ENCODE assay signal across 27 mouse cellular contexts in genomic region chr5:18564246-18564645, GRCm38 (mm10).
"Had no signal": no experiment of that assay in that cellular context is flagged by ENCODE, and none has a peak within 500 bp of the region (broad histone marks: within the 10 kb centered on the region; RNA-seq: fewer than 3 reads in every experiment).

No protein-coding gene starts in this region.

- H3K27me3 ChIP-seq: embryonic facial prominence, embryonic 12.5 days; embryonic facial prominence, embryonic 13.5 days; embryonic facial prominence, embryonic 15.5 days; forebrain, embryonic 12.5 days; forebrain, embryonic 13.5 days; forebrain, embryonic 15.5 days had no signal

- H3K9me3 ChIP-seq: embryonic facial prominence, embryonic 10.5 days; embryonic facial prominence, embryonic 12.5 days; embryonic facial prominence, embryonic 13.5 days; embryonic facial prominence, embryonic 15.5 days; forebrain, embryonic 10.5 days; forebrain, embryonic 12.5 days; forebrain, embryonic 13.5 days; forebrain, embryonic 15.5 days; heart, embryonic 10.5 days had no signal

- H3K9ac ChIP-seq: embryonic facial prominence, embryonic 12.5 days; embryonic facial prominence, embryonic 13.5 days; embryonic facial prominence, embryonic 15.5 days; forebrain, embryonic 12.5 days; forebrain, embryonic 13.5 days; forebrain, embryonic 15.5 days; forebrain, postnatal 0 days had no signal

- H3K36me3 ChIP-seq: embryonic facial prominence, embryonic 10.5 days; embryonic facial prominence, embryonic 12.5 days; embryonic facial prominence, embryonic 13.5 days; embryonic facial prominence, embryonic 15.5 days; forebrain, embryonic 10.5 days; forebrain, embryonic 12.5 days; forebrain, embryonic 15.5 days; heart, embryonic 10.5 days had no signal

- H3K27ac ChIP-seq: embryonic facial prominence, embryonic 10.5 days; embryonic facial prominence, embryonic 12.5 days; embryonic facial prominence, embryonic 13.5 days; embryonic facial prominence, embryonic 15.5 days; forebrain, embryonic 10.5 days; forebrain, embryonic 12.5 days; forebrain, embryonic 13.5 days; forebrain, embryonic 15.5 days; gastrocnemius, adult 2 months; heart, adult 2 months; heart, embryonic 10.5 days had no signal

- H3K4me3 ChIP-seq: embryonic facial prominence, embryonic 10.5 days; embryonic facial prominence, embryonic 12.5 days; embryonic facial prominence, embryonic 13.5 days; embryonic facial prominence, embryonic 15.5 days; erythroblast, embryonic 14.5 days; forebrain, embryonic 10.5 days; forebrain, embryonic 12.5 days; forebrain, embryonic 13.5 days; forebrain, embryonic 15.5 days; gastrocnemius, adult 2 months; heart, adult 2 months; heart, embryonic 10.5 days had no signal

- ATAC-seq: forebrain, embryonic 13.5 days; forebrain, embryonic 14.5 days; forebrain, embryonic 15.5 days; forebrain, embryonic 16.5 days; forebrain, postnatal 0 days had no signal

- H3K4me2 ChIP-seq: embryonic facial prominence, embryonic 12.5 days; embryonic facial prominence, embryonic 13.5 days; embryonic facial prominence, embryonic 15.5 days; forebrain, embryonic 12.5 days; forebrain, embryonic 13.5 days; forebrain, embryonic 15.5 days; heart, embryonic 11.5 days had no signal

- DNase-seq: cerebellum, adult 9-11 months; cerebellum, postnatal 10 days; cerebellum, postnatal 14 days; cerebellum, postnatal 25 days; cerebellum, postnatal 36 days; embryo, embryonic 11 days; forebrain, postnatal 0 days; gastrocnemius, adult 2 months; gastrocnemius, postnatal 10 days; gastrocnemius, postnatal 14 days; gastrocnemius, postnatal 25 days; heart, adult 11 months; heart, adult 18-20 months; heart, adult 2 months had no signal

- H3K4me1 ChIP-seq: embryonic facial prominence, embryonic 10.5 days; embryonic facial prominence, embryonic 12.5 days; embryonic facial prominence, embryonic 13.5 days; embryonic facial prominence, embryonic 15.5 days; forebrain, embryonic 10.5 days; forebrain, embryonic 12.5 days; forebrain, embryonic 13.5 days; forebrain, embryonic 15.5 days; heart, embryonic 10.5 days had no signal
